Mouse (Mus musculus) mouse embryonic stem cell (cell line): Measurements from ENCODE around the gene Naa11.

Source experiments
- in situ Hi-C, 2 experiments: fragments of 300-500 bp; cut with MboI; formaldehyde crosslinking; loops; 1 replicate in 1 of 2; 3 replicates in 1 of 2; pipeline ENCODE4 v1.14.3; 2019 to 2020; ENCODE audit warnings: low sequenced_read_pairs in 2 of 2, low pct_unique_long_range_greater_than_20kb in 1 of 2, mixed read lengths in 1 of 2; ENCODE audit not compliant: unreplicated experiment in 1 of 2

Naa11 gene

DNA sequence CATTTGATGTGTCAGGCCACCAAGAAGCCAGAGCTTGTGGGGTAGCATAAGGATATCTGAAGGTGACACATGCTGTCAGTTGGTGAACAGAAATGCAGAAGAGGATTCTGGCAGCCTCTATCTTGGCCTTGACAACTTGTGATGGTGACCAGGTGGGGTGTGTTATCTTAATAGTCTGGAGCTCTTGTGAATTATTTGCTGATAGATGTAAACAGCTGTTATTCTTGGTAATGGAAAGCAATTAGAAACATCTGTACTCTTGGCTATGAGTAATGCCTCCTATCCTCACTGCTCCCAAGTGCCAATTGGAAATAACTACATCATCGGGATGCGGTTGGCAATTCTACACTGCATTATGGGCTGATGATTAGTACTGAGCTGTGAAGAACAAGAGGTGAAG lies 43.4 kb downstream of the Naa11 start:
- in situ Hi-C loops = loop anchor here in 1 of 2 experiments (25.0 kb wide), 1 partner anchor 211 kb away; no protein-coding TSS in a partner anchor

DNA sequence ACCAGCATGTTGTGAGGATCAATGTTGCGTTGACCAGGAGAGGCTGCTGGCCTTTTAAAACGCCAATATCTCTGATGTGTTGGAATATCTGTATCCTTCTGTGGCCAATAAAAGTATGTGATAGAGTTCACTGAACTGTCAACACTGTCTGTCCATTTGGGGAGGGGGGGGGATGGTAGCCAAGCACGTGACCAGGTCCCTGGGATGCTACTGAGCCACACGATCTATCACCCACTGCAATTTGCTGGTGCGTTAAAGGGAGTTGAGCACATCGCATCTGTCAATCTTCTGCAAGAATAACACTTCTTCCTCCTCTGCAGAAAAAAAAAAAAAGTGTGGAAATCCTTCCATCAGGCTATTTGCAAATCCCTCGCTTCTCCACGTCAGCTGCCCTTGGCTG lies 43.9 kb downstream of the Naa11 start:
- in situ Hi-C loops = loop anchor here in 1 of 2 experiments (25.0 kb wide), 1 partner anchor 211 kb away; no protein-coding TSS in a partner anchor

DNA sequence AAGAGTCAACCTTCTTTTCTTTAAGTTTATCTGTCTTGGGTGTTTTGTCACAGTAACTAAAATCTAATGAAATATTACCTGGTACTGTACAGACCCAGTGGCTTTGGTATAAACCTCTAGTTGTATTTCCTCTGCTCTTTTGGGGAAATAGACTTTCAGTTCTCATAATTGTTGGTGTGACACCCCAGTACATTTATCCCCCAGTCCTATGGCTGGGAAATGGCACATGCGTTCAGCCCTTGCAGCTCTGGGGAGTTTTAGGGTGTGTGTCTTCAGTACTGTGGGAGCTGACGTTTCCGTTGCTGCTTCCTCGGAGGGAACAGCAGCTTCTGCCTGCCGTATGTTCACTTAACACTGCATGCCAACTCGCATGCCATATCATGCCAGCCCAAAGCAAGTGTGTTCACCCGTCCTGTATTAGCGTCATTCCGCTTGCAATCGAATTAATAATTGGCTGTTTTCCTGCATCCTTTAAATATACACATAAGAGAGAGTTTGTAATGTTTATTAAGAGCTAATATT lies 46.4 kb downstream of the Naa11 start:
- in situ Hi-C loops = loop anchor here in 1 of 2 experiments (25.0 kb wide), 1 partner anchor 208 kb away; no protein-coding TSS in a partner anchor

DNA sequence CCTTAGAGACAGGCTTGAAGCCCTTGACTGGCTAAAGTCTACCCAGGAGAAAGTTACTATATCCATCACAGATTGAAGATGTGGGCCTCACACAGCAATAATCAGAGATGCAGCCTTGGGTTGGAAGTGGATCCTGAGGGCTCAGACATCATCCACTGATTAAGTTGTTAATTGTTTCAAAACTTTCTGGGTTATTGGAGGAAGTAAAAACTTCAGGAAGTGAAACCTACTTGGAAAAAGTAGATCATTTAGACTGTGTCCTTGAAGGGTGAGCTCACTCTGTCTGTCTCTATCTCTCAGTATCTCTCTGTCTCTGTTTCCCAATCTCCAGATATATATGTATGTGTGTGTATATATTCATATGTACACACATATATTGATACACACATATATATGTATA lies 47.0 kb downstream of the Naa11 start:
- in situ Hi-C loops = loop anchor here in 1 of 2 experiments (25.0 kb wide), 1 partner anchor 208 kb away; no protein-coding TSS in a partner anchor

DNA sequence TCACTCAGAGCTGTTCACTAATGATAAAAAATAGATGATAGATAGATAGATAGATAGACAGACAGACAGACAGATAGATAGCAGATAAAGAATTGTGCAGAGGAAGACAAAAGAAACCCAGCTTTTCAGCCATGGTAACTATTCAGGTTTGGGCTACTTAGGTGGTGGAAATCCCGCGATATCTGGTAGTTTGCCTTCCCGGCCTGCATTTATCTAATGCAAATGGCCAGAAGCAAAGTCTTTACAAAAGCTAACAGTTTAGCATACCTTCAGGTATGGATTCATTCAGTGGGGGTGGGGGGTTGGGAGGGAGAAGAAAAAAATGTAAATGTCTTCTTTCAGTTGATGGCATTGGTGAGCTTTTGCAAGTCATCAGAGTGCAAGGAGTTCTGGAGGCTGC lies 48.0 kb downstream of the Naa11 start:
- in situ Hi-C loops = loop anchor here in 1 of 2 experiments (25.0 kb wide), 1 partner anchor 207 kb away; no protein-coding TSS in a partner anchor

DNA sequence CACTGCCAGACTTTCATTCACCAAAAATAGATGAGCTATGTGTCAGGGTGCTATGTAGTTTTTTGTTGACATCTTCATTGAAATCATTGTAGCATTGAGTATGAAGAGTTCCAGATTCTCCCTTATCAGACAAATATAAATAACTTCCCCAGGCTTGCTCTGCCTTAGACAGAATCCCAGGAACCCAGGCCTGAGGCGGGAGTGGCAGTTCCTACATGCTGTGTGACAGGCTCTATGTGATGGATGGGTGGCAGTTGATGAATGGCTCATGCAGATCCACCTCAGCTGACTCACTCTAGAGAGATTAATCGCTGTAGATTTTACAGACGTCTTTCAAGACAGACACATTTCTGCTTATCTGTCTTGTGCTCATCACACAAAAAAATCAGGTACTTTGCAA lies 57.4 kb downstream of the Naa11 start:
- in situ Hi-C loops = loop anchor here in 1 of 2 experiments (25.0 kb wide), 1 partner anchor 197 kb away; no protein-coding TSS in a partner anchor
